Mouse (Mus musculus) B cell, adult 62 days (primary cell): Measurements from ENCODE around the gene Ina. TPM values are rescaled to one million over a fixed set of nuclear protein-coding genes. Genes with fewer than 3 reads are reported as not detected.

Experiments used
- total RNA-seq: library from RNA; stranded (reverse); gene quantifications from 4 replicates; pipeline ENCODE4 v1.2.4, GENCODE M21; 2023

Gene Ina
- not detected in 4 replicates for total RNA-seq

DNA sequence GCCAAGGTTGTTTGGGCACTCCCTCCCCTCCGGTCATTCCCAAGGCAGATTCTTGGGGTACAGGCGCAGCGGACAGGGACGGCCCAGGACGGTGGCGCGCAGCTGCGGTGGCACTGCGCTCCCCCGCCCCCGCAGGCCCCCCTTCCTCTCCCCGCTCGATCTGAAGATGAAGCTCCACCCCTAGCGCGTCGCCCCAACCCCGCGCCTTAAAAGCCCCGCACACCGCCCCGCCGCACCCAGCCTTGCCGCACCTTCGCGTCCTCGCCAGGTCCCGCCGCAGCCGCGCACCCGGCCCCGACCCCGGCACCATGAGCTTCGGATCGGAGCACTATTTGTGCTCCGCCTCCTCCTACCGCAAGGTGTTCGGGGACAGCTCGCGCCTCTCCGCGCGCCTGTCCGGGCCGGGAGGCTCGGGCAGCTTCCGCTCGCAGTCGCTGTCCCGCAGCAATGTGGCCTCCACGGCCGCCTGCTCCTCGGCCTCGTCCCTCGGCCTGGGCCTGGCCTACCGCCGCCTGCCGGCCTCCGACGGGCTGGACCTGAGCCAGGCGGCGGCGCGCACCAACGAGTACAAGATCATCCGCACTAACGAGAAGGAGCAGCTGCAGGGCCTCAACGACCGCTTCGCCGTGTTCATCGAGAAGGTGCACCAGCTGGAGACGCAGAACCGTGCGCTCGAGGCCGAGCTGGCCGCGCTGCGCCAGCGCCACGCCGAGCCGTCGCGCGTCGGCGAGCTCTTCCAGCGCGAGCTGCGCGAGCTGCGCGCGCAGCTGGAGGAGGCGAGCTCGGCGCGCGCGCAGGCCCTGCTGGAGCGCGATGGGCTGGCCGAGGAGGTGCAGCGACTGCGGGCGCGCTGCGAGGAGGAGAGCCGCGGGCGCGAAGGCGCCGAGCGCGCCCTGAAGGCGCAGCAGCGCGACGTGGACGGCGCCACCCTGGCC, at the start of gene Ina, which contains the start of gene Nt5c2:
TSS of gene Ina (plus strand) at position 252 of the 935 bp plus-strand sequence.
TSS of gene Nt5c2 (minus strand) at position 707 of the 935 bp plus-strand sequence.

DNA sequence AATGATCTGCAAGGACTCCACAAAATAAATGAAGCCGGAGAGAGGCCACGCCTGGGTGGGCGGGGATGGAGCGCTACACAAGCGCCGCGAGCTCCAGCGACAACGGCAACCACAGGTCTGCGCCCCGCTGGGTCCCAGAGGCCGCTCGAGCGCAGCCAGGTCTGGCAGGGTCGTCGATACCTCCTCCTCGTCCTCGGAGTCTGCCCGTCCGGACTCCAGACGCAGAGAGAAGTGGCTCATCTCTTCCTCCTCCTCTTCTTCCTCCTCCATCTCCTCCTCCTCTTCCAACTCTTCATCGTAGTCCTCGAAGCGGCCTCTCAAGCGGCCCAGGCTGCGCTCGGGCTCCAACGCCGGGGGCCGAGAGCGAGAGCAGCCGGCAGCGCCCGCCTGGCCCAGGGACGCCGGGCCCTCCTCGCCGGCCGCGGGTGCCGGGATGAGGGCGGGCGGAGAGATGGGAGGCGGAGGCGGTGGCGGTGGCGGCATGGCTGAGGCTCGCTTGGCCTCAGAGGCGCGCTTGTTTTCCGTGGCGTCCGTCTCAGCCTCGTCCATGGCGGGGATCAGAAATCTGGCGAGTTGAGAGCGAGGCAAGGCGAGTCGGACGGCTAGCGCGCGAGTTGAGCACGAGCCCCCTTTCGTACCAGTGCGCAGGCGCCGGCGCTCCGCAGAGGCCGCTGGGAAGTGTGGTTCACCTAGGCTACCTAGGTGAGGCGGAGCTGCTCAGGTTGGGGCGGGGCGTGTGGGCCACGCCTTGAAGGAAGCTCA, 36.0 kb downstream of the Ina start, which contains the start of gene Pcgf6:
TSS of gene Pcgf6 (minus strand) at position 636 of the 762 bp plus-strand sequence.

DNA sequence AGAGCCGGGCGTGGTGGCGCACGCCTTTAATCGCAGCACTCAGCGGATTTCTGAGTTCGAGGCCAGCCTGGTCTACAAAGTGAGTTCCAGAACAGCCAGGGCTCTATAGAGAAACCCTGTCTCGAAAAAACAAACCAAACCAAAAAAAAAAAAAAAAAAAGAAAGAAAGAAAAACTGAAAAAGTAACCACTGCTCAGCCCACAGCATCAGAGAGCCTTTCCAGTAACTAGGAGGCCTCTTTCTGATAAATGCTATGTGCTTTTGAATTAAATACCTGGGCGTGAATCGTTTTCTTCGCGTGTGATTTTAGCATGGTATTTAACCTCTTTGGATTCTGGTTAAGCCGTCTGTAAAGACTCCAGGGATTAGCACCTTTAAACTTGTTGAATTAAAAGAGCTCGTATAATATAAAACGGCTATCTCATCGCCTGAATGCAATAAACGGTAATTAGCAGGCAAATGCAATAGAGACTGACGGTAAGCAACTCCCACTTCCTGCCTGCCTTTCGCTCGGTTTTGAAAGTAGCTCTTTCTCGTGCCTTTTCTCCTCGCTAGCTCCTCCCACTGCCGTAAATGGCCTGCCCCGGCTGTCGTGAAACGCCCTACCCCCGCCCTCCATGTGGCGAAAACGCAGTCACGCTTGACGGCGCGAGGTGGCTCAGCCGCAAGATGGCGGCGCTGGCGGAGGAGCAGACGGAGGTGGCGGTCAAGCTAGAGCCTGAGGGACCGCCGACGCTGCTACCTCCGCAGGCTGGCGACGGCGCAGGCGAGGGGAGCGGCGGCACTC, 52.8 kb downstream of the Ina start, which contains the start of gene Taf5:
TSS of gene Taf5 (plus strand) at position 651 of the 787 bp plus-strand sequence.

Other genes starting within 250 kb of the Ina start
- 82.4 to 109 TPM (median 95.3 TPM) in 4 replicates for gene Nt5c2, start 455 bp downstream of the Ina start, total RNA-seq
- gene Pcgf6, start 36.2 kb downstream of the Ina start, total RNA-seq = 18.3 to 23.0 TPM (median 21.5 TPM) in 4 replicates
- 12.3 to 12.6 TPM (median 12.4 TPM) in 4 replicates for gene Taf5, start 53.0 kb downstream of the Ina start, total RNA-seq
- 199 to 228 TPM (median 203 TPM) in 4 replicates for gene Usmg5, start 75.9 kb downstream of the Ina start, total RNA-seq
- 48.0 to 54.7 TPM (median 53.3 TPM) in 4 replicates for gene Pdcd11, start 76.1 kb downstream of the Ina start, total RNA-seq
- gene Calhm2, start 123.6 kb downstream of the Ina start, total RNA-seq = 42.7 to 48.6 TPM (median 43.9 TPM) in 4 replicates
- gene Calhm1, start 129.6 kb downstream of the Ina start, total RNA-seq = not detected in 4 replicates
- not detected in 4 replicates for gene Calhm3, start 143.1 kb downstream of the Ina start, total RNA-seq
- 0.58 TPM in 1 of 4 replicates, not detected in the others for gene Neurl1a, start 164.1 kb downstream of the Ina start, total RNA-seq